Mouse (Mus musculus) cortical plate, adult 2 months (tissue): Measurements from ENCODE around the gene Faim. TPM values are rescaled to one million over a fixed set of nuclear protein-coding genes. Genes with fewer than 3 reads are reported as not detected.

ENCODE experiments used
- H3K27ac ChIP-seq: fragments of 200-500 bp; 2 replicates; pipeline ENCODE4 v1.5.1; 2012; ENCODE audit warnings: low read length, control low read depth, inconsistent platforms; ENCODE audit not compliant: insufficient read depth
- H3K4me1 ChIP-seq: fragments of 200-500 bp; 2 replicates; pipeline ENCODE4 v1.6.1; 2011; ENCODE audit warnings: low read length; ENCODE audit not compliant: control insufficient read depth, insufficient read depth
- H3K4me3 ChIP-seq: fragments of 200-500 bp; 2 replicates; pipeline ENCODE4 v1.5.1; 2011; ENCODE audit warnings: mild to moderate bottlenecking, low read length, control low read depth; ENCODE audit not compliant: insufficient read depth
- CTCF ChIP-seq: fragments of 200-500 bp; IDR thresholded peaks from 2 replicates; pipeline ENCODE4 v1.5.1; 2011; ENCODE audit warnings: mild to moderate bottlenecking, control low read depth, low read length; ENCODE audit not compliant: insufficient read depth; ENCODE audit errors: extremely low read depth
- POLR2A ChIP-seq: fragments of 200-500 bp; IDR thresholded peaks from 2 replicates; pipeline ENCODE4 v1.6.1; 2011; ENCODE audit warnings: mild to moderate bottlenecking, low read length, control low read depth; ENCODE audit not compliant: insufficient read depth; ENCODE audit errors: extremely low read depth
- polyA plus RNA-seq: library from polyadenylated mRNA; depleted of rRNA; stranded (reverse); fragments of >200 nt; gene quantifications from 2 replicates; pipeline ENCODE4 v1.2.3, GENCODE M21; 2012; rRNA removed

The Faim gene
- polyA plus RNA-seq = 27.0 and 28.8 TPM in 2 replicates

- H3K4me3 ChIP-seq = peak within 1 kb of the TSS; percentile 85
- no peaks in the 10 kb centered on the region for H3K4me1 ChIP-seq
- no peak within 1 kb of the TSS for H3K27ac ChIP-seq
- TF ChIP-seq POLR2A = peak; percentile 83; the same call in 1 of the 2 replicates
- TF ChIP-seq CTCF = no peak
Observed at GRCm38 (mm10) chr9:98985800-98986475, at the start of gene Faim. TSS of gene Faim (plus strand) at chr9:98986373.

- Histone ChIP-seq H3K4me3 (no peak overlapping the region), H3K4me1 (no peaks in the 10 kb centered on the region), H3K27ac (no peak overlapping the region)
- TF ChIP-seq CTCF = peak; percentile 31; the same call in 1 of the 2 replicates
- no peak for TF ChIP-seq POLR2A
Observed at GRCm38 (mm10) chr9:98939290-98939689, 46.9 kb upstream of the Faim start.

- H3K4me3 ChIP-seq = no peak overlapping the region
- no peak overlapping the region for H3K27ac ChIP-seq
- H3K4me1 ChIP-seq = no peaks in the 10 kb centered on the region
- TF ChIP-seq POLR2A (no peak), CTCF (no peak)
Observed at GRCm38 (mm10) chr9:98952171-98953050, 33.8 kb upstream of the Faim start.

- no peak overlapping the region for H3K27ac ChIP-seq
- TF ChIP-seq CTCF (no peak), POLR2A (no peak)
Observed at GRCm38 (mm10) chr9:98953291-98953690, 32.9 kb upstream of the Faim start.

GRCm38 (mm10) chr9:98953830-98954229, 32.3 kb upstream of the Faim start:
- Histone ChIP-seq H3K4me3 (no peak overlapping the region), H3K27ac (no peak overlapping the region), H3K4me1 (no peaks in the 10 kb centered on the region)
- no peak for TF ChIP-seq POLR2A
- TF ChIP-seq CTCF = no peak

More at GRCm38 (mm10) chr9:98953291-98953690, 32.9 kb upstream of the Faim start:
- no peak overlapping the region for H3K4me3 ChIP-seq
- no peaks in the 10 kb centered on the region for H3K4me1 ChIP-seq

GRCm38 (mm10) chr9:98954391-98955102, 31.6 kb upstream of the Faim start:
- TF ChIP-seq POLR2A (no peak), CTCF (no peak)
- 0 out of 2 replicates have a peak overlapping the region, but pooled peaks have one; percentile 54 for H3K27ac ChIP-seq
- H3K4me1 ChIP-seq = no peaks in the 10 kb centered on the region
- H3K4me3 ChIP-seq = no peak overlapping the region

- no peak within 1 kb of the TSS for H3K4me3 ChIP-seq
- peak within 1 kb of the TSS; percentile 58; the same call in 1 of the 2 replicates for H3K27ac ChIP-seq
- no peak for TF ChIP-seq CTCF
- no peak for TF ChIP-seq POLR2A
- no peaks in the 10 kb centered on the region for H3K4me1 ChIP-seq
Observed at GRCm38 (mm10) chr9:98955103-98955715, 31.0 kb upstream of the Faim start, which contains the start of gene Foxl2. TSS of gene Foxl2 (plus strand) at chr9:98955288.

- Histone ChIP-seq H3K4me1 (no peaks in the 10 kb centered on the region), H3K27ac (peak overlapping the region; percentile 58; the same call in 1 of the 2 replicates), H3K4me3 (no peak overlapping the region)
- TF ChIP-seq POLR2A (no peak), CTCF (no peak)
Observed at GRCm38 (mm10) chr9:98955716-98956224, 30.4 kb upstream of the Faim start.
